Mouse (Mus musculus) bone marrow, adult 2 months (tissue): ENCODE results near the gene Tnfaip1.
A peak's percentile ranks its signal among the peaks of the same experiment; 100 is the strongest.

Source experiments
- CTCF ChIP-seq: fragments of 200-500 bp; IDR thresholded peaks from 2 replicates; pipeline ENCODE4 v1.5.1; 2011; ENCODE audit warnings: low read length, control low read depth; ENCODE audit not compliant: control insufficient read depth, insufficient read depth
- POLR2A ChIP-seq: fragments of 200-500 bp; IDR thresholded peaks from 2 replicates; pipeline ENCODE4 v1.6.1; 2011; ENCODE audit warnings: low read depth, mild to moderate bottlenecking, control low read depth, low read length, borderline replicate concordance; ENCODE audit not compliant: control insufficient read depth

DNA sequence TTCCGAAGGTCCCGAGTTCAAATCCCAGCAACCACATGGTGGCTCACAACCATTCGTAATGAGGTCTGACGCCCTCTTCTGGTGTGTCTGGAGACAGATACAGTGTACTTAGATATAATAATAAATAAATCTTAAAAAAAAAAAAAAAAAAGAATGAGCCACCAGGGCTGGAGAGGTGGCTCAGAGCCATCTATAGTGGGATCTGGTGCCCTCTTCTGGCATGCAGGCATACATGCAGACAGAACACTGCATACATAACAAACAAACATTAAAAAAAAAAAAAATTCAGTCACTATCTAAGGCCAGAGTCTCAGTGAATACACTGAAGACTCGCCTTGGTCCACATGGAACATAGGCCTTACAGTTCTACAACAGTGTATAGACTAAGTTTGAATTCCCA, 27.0 kb downstream of the Tnfaip1 start:
- TF ChIP-seq CTCF (peak; percentile 45; the same call in 1 of the 2 replicates), POLR2A (no peak)
